Mouse (Mus musculus) frontal cortex, adult (tissue): ENCODE results near the gene Acbd7.

Experiments
- ATAC-seq: cut with Nextera tagmentation; 2 replicates; pipeline ENCODE4 v1.9.2; 2017; ENCODE audit warnings: mild to moderate bottlenecking, moderate library complexity, mixed read lengths; ENCODE audit not compliant: low TSS enrichment

Acbd7 gene

DNA sequence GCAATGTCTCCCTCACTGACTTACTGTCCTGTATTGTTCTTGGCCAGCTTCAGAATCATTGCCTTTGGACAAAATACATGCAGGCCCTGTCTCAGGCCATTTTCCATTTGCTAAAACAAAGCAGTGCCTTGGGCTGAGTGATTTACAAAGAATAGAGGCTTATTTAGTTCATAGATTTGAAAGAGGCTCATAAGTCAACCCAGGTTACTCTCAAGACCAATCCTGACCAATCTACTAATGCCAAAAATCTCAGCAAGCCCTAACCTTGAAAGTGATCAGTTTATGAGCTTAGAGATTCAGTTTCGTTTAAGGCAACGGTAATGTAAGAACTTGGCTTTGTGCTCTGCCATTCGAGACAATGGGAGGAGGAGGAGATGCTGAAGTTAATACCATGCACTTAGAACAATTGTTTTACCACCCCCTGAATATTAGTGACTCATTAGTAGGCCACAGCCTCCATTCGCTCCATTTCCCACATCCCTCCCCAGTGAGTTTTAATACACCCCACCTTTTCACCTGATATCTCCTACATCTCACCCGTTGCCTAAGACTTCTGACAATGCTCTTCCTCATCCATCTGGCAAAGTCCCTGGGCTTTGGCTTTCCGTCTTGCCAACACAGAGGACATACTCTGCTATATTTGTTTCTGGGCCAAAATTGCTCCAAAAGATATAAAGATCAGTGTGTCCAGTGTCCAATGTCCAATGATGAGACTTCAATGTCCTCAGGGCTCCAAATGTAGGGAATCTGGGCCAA lies 51.3 kb downstream of the Acbd7 start:
- ATAC-seq, result no peak
